Mouse (Mus musculus) bone marrow, adult 2 months (tissue): ENCODE results near the gene Ncam2. TPM values are rescaled to one million over a fixed set of nuclear protein-coding genes. Genes with fewer than 3 reads are reported as not detected.

Experiments
- H3K27ac ChIP-seq: fragments of 200-500 bp; 2 replicates; pipeline ENCODE4 v1.5.1; 2012; ENCODE audit warnings: low read depth, mild to moderate bottlenecking, control low read depth, inconsistent platforms, low read length; ENCODE audit not compliant: control insufficient read depth, poor library complexity, insufficient read depth
- H3K4me1 ChIP-seq: fragments of 200-500 bp; 2 replicates; pipeline ENCODE4 v1.6.1; 2011; ENCODE audit warnings: low read length; ENCODE audit not compliant: control insufficient read depth, insufficient read depth
- H3K4me3 ChIP-seq: fragments of 200-500 bp; replicated peaks from 2 replicates; pipeline ENCODE3; 2011; ENCODE audit warnings: mild to moderate bottlenecking, low read depth, low read length, control low read depth; ENCODE audit not compliant: control insufficient read depth
- CTCF ChIP-seq: fragments of 200-500 bp; IDR thresholded peaks from 2 replicates; pipeline ENCODE4 v1.5.1; 2011; ENCODE audit warnings: low read length, control low read depth; ENCODE audit not compliant: control insufficient read depth, insufficient read depth
- POLR2A ChIP-seq: fragments of 200-500 bp; IDR thresholded peaks from 2 replicates; pipeline ENCODE4 v1.6.1; 2011; ENCODE audit warnings: low read depth, mild to moderate bottlenecking, control low read depth, low read length, borderline replicate concordance; ENCODE audit not compliant: control insufficient read depth
- WGBS: fragments of 180-500 bp; shearing (Covaris S2); methylation state at CpG from one replicate; pipeline ENCODE4 v1.1.7; 2018; 5-methylcytosine and 5-hydroxymethylcytosine counted together
- polyA plus RNA-seq: library from polyadenylated mRNA; stranded (reverse); fragments of >200 nt; gene quantifications from 2 replicates; pipeline ENCODE4 v1.2.4, GENCODE M21; 2011; ENCODE audit warnings: low replicate concordance; ENCODE audit not compliant: missing spikeins, insufficient read depth, insufficient read length

Ncam2 gene
- polyA plus RNA-seq: not detected in 2 replicates

DNA sequence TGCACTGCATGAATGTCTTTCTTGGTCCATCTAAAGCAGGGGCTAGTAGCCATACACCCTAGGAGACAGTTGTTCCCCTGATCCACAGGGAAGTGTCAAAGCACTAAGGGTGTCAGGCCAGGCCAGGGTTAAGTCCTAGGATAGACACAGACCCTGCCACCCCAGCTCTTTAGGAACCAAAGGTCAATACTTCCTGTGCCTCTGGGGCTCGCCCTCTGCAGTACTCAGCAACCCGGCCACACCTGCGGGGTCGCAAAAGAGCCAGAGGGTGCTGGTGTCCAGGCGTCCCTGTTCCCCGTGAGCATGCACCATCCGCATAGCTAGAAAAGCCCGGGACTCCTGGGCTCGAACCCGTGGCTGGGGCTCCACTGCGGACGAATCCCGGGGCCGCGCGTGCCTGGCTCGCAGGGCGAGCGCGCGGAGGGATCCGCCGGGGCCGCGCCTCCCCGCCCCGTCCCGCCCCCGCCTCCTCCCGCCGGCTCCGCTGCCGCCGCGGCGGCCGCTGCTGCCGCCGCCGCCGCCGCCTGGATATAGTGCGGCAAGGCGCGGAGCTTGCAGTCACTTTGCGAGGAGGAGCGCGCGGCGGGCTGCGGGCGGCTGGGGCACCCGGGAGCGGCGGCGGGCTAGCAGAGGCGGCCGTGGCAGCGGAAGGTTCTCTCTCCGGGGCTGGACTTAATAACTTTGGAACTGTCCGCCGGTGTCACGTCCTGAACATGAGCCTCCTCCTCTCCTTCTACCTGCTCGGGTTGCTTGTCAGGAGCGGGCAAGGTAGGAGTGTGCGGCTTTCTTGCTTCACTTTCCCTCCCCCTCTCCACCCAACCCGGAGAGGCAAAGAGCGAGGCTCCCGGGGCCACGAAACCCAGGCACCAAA is at the start of gene Ncam2:
Ncam2 (plus strand) TSS at position 497 of the 871 bp plus-strand sequence.
- H3K4me1 ChIP-seq: no peaks in the 10 kb centered on the region
- H3K27ac ChIP-seq: no peak within 1 kb of the TSS
- H3K4me3 ChIP-seq: no peak within 1 kb of the TSS
- under 1% methylated on average over 70 of the region's 70 CpGs for WGBS
- no peak for TF ChIP-seq POLR2A
- TF ChIP-seq CTCF: no peak

- 82% methylated on average over 2 of the region's 2 CpGs for whole genome bisulfite sequencing
- no peak overlapping the region for H3K27ac ChIP-seq
- no peaks in the 10 kb centered on the region for H3K4me1 ChIP-seq
- TF ChIP-seq POLR2A: no peak
- no peak for TF ChIP-seq CTCF
- no peak overlapping the region for H3K4me3 ChIP-seq
Measured at GRCm38 (mm10) chr16:81170828-81171227, 29.7 kb upstream of the Ncam2 start.

DNA sequence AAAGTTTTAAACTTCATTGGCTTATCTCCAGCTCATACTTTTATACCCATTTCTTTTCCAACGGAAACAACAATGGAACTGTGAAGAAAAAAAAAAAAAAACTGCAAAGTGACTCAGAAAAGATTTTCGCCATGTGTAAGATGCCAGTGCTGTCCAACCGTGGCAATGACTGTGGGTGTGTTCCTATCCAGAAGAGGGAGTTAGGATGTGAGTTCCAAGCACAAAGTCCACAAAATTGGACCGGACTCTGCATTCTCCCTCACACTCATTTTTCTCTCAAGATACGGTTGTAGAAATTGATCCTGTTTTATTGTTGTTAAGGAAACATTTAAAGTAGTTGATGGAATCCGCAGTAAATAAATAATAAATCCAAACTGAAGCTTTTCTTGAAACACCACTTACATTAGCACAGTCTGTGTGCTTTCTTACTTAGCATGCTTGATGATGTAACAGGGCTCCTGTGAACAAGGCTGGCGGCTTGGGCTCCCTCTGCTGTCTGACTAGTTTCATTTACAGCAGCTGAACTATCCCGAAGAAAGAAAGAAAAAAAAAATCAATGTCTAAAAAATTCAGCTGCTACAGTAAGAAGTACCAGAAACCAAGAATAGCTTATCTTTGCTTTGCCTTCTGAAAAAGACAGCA is 25.1 kb upstream of the Ncam2 start:
- H3K27ac ChIP-seq: no peak overlapping the region
- TF ChIP-seq CTCF (no peak), POLR2A (no peak)
- no peak overlapping the region for H3K4me3 ChIP-seq
- WGBS: 44% methylated on average over 8 of the region's 8 CpGs
- H3K4me1 ChIP-seq: no peaks in the 10 kb centered on the region

- Histone ChIP-seq H3K4me1 (no peaks in the 10 kb centered on the region), H3K4me3 (no peak overlapping the region), H3K27ac (no peak overlapping the region)
- TF ChIP-seq POLR2A: no peak
- TF ChIP-seq CTCF: no peak
- 80% methylated on average over 5 of the region's 5 CpGs for WGBS
Measured at GRCm38 (mm10) chr16:81179801-81180200, 20.7 kb upstream of the Ncam2 start.

- Histone ChIP-seq H3K27ac (no peak overlapping the region), H3K4me1 (no peaks in the 10 kb centered on the region), H3K4me3 (no peak overlapping the region)
- WGBS: 82% methylated on average over 16 of the region's 16 CpGs
- TF ChIP-seq POLR2A (no peak), CTCF (no peak)
Measured at GRCm38 (mm10) chr16:81187579-81188179, 12.8 kb upstream of the Ncam2 start.

DNA sequence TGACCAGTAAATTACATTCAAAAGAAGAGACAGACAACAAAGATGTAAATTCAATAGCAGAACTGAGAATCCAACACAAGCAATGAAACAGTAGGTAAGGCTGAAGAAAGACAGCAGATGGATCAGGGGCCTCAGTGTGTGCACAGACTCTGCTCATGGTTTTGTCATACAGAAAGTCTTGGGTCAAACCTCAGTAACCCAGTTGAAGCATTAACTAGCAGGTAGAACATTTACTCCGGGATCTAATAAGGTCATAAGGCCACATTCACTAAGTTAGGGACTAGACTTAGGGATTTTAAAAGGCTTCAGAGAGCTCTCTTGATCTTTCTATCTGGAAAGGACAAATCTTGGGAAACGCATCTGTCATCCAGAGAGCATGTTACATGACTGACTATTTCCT is 8.9 kb upstream of the Ncam2 start:
- TF ChIP-seq POLR2A: no peak
- no peak for TF ChIP-seq CTCF
- H3K4me1 ChIP-seq: no peaks in the 10 kb centered on the region
- WGBS: 78% methylated on average over 2 of the region's 2 CpGs
- no peak overlapping the region for H3K27ac ChIP-seq
- no peak overlapping the region for H3K4me3 ChIP-seq

DNA sequence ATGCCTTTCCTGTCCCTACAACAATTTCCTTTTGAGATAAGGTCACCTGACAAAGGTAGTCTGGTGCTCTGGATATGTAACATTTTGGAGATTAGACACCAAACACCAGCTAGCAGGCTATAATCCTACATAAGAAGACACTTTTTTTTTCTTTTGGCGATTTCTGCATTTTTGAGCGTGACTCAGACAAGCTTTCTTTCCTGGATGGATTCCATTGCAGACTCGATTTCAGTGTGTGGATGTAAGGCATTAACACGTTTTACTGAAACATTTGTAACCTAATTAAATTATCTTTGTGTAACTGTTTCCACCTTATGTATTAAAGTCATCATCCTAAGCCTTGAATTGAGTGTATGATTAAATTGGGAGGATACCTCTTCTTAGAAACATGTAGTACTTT is 7.9 kb upstream of the Ncam2 start:
- Histone ChIP-seq H3K27ac (no peak overlapping the region), H3K4me1 (no peaks in the 10 kb centered on the region), H3K4me3 (no peak overlapping the region)
- TF ChIP-seq POLR2A: no peak
- TF ChIP-seq CTCF: no peak
- 63% methylated on average over 4 of the region's 4 CpGs for WGBS

GRCm38 (mm10) chr16:81199467-81199866 is 1.0 kb upstream of the Ncam2 start:
- Histone ChIP-seq H3K4me3 (no peak overlapping the region), H3K27ac (no peak overlapping the region), H3K4me1 (no peaks in the 10 kb centered on the region)
- TF ChIP-seq POLR2A (no peak), CTCF (no peak)
- 36% methylated on average over 5 of the region's 5 CpGs for WGBS
